Mouse (Mus musculus) cerebellum, adult 8-10 months (tissue): ENCODE data around the gene Pld4.

Experiments
- DNase-seq: peaks from one replicate; pipeline ENCODE4 v3.0.0; 2022

The Pld4 gene

DNA sequence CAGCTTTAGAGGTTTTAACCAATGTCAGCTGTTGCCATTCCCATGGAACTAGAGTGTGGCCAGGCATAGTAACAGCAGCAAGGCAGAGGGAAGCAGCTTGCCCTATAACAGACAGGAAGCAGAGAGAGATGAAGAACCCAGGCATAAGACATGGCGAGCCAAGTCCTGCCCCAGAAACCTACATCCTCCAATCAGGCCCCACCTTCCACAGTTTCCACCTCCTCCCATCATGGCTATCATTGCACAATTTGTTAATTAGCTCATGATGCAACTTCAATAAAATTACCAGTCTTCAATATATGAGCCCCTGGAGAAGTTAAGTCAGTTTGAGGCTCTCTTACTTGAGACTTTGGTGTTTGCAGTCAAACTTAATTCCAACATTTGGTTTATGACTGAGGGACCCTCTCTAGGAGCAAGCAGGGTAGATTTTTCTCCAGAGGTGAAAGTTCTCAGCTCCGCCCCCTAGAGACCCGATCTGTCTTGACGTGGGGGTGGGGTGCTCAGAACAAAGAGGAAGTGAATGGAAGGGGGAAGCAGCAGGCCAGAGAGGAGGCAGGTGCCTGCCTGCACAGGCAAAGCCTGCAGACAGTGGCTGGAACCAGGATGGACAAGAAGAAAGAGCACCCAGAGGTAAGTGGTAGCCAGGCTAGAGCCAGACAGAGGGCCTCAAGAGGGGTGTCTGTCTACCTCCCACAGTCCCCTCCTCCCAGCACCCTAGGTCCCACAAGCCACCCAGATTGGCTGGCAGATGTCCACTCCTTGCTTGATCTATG, at the start of gene Pld4:
TSS of gene Pld4 (plus strand) at position 502 of the 773 bp plus-strand sequence.
- DNase-seq = no peak

DNA sequence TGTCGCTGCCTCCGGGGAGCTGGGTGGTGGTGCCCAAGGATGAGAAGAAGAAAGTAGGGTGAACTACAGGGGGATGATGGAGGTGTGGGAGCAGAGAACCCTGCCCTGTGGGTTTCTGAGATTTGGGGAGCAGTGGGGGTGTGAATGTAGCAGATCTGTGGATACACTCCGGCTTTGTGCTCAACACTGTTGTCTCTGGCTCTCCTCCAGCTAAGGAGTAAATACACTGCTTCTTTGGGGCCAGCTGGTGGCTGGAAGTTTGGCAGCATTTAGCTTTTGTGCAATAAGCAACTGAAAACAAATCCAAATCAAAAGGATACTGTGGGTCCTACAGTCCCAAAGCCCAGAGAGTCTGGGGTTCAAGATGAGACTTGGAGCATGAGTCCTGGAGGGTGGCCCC, 46.5 kb upstream of the Pld4 start:
- no peak for DNase-seq

DNA sequence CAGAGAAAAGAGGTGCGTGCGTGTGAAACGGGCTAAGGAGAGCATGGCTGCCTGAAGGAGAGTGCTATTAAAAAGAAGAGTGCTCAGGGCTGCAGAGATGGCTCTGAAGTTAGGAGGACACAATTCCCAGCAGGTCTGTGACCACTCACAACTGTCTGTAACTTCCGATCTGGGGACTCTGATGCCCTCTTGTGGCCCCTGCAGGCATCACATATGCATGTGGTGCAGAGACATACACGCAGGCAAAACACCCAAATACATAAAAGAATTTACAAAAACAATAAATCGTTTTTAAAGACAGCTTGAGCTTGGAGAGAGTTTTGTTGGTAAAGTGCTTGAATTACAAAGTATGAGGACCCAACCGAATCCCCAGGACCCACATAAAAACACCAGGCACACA, 43.3 kb upstream of the Pld4 start:
- no peak for DNase-seq

DNA sequence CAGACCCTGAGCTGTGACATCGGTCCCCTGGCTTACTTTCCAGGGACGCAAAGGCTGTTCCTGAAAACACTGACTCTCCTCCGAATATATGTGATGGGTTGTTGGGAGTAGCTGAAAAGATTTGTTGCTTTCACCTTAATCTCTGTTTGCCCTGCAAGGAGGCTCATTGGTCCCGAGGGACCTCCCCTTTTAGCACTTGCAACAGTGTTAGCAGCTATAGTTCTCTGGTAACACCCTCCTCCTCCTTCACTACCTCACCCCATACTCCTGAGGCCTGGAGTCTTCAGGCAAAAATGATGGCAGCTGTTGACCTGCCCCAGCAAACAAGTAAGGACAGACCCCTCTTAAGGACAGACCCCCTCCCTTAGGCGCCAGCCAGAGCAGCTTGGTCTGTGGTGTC, 41.5 kb upstream of the Pld4 start:
- DNase-seq = no peak

DNA sequence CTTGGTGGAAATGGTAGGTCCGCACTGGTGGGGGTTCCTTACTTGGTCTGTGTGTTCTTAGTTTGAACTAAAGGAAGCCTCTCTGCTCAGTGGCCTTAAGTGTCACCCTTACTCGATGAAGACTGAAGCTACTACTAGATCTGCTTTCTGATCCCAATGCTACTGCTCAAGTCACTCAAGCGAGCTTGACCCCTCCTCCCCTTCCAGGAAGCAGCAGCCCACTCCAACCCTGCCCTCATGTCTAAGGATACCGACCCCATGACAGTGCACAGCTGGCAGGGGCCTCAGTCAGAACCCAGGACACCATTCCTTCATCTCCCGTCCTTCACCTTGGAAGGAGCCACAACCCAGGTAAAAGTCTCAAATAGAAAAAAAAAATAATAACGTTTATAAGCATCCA, 40.2 kb upstream of the Pld4 start, which contains the start of gene Cep170b:
TSS of gene Cep170b (plus strand) at position 240 of the 400 bp plus-strand sequence.
- DNase-seq = no peak

DNA sequence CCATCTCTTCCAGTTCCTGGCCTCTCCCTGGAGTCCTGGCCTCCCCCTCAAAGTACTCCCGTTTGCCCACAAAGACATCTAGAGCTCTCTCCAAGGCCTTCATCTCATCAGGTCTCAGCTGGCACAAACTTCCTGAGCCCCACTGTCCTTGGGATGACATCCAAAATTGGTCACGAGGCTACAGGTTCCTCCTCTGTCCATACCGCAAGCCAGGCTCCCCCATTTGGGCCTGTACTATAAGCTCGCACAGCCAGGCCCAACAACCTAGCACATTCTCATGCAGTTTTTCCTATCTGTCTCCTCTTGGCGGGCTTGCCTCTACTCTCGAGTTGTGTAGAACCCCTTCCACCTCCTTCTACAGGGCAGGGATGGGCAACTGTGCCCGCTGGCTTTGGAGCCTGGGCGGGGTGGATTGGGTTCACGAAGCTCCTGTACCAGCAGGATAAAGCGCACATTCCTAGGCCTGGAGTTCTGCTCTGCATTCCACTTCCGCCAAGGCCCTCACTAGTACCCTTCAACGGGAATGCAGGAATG, 39.5 kb upstream of the Pld4 start:
- DNase-seq = no peak

DNA sequence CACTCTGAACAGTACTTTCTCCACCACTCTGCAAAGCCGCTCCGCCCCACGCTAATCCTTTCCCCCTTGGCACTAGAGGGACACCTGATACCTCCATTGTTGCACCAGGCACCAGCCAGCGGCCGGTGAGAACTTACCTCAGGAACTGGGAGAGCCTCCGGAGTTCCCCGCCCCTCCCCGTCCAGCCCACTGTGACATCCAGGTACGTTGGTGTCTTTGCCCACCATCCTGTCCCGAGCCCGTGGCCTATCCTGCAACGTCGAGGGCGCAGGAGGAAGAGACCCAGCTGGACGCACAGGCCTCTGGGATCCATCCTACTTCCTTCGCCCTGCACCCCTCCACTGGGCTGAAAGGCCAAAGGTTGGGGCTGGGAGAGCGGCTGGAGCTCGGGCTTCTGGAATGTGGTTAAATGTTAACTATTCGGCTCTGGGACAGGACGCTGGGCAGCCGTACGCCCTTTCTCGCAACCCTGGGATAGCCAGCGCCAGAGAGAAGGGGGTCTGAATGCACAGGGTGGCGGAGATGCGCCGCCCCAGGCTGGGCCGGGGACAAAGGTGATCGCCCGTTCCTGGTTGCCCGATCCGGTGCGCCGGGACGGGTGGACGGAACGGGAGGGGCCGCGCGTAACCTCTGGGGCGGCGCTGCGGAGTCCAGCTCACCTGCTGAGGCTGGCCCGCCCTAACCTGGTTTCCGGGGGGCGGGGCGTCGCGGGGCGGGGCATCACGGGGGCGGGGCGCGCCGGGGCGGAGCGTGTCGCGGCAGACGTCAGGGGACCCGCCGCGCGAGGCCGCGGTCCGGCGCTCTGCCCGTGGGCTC, 38.8 kb upstream of the Pld4 start:
- peak; percentile 71 for DNase-seq

DNA sequence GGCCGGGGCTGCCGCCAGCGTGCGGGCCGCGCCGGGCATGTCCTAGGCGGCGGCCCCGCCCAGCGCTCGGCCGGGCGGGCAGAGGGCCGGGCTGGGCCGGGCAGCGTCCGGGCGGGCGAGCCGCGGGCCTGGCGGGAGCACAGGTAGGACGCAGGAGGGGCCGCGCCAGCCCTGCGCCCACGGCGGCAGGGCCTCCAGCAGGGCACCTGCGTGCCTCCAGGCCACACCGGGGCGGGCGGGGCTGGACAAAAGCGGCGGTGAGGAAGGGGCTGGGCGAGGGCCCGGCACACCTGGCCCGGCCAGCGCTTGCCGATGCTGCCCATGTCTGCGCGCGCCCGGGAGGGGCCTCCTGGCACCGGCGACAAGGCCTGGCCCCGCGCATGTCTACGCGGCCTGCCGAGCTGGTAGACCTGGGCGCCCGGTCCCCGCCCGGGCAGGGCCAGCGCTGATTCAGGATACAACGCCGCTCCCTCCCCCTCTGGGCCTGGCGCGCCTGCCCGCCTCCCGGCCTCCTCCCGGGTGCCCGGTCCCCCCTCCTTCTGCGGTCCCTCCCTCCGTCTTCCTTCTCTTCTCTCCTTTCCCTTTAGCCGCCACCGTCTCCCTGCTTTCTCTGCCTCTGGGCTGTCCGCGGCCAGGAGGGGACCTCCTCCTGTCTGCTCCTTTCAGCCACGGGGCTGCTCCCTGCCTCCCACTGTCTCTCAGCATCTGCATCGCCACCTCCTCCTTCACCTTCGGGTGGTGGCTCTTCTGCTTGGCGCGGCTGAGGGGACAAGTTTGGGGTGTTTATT, 38.0 kb upstream of the Pld4 start:
- peak; percentile 72 for DNase-seq

DNA sequence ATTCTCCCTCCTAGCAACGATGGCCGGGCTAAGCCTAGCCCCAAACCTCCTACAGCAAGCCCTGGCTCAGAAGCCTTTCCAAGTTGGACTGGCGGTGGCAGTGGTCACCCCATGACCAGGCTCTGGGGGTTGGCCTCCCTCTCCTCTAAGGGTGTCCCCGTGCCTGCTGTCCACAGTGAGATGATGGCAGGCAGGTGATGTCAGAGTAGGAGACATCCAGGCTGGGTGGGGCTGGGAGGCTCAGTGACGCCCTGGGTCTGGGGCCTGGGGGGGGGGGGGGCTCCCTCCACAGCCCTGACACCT, 37.5 kb upstream of the Pld4 start:
- no peak for DNase-seq

DNA sequence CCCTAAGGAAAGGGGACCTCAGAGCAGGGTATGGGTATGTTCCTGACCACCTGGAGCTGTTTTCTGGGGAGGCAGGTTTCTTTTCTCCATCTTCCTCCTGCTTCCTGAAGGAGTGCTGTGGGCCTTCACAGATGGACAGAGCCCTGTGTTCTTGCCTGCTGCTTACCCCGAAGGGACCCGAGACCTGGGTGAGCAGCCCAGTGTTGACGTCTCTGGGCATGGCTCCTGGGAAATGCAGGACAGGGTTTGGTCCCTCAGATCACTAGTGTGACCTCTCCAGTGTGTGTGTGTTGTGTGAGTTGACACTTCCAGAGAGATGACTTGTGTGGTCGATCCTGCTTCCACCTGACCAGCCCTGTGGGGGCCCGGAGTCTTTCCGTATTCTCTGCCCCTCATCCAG, 37.0 kb upstream of the Pld4 start:
- peak; percentile 28 for DNase-seq

DNA sequence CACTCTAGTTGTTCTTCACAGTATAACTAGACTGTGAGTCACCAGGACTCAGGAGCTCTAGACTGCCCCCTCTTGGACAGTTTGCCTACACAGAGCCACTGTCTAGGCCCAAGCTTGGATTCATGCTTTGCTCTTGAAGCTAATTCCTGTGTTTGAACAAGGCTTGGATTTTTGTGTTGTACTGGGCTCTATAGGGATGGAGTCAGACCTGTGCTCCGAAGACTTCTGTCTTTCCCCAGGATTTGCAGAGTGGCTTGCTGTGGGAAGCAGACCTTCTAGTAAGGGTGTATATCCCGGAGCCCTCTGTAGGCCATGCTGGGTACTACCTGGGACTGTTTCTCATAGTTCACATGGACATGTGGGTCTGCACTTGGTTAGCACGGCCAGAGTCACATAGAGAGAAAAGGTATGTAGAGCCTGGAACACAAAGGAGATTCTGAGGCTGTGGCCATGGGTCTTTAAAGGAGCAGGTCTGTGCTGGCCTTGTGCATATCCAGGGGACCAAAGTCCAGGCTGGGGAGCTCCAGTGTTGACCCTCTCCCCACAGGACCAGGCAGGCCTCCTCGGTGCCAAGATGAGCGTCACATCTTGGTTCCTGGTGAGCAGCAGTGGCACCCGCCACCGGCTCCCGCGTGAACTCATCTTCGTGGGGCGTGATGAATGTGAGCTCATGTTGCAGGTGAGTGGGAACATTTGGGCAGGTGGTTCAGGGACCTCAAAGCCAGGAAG, 36.2 kb upstream of the Pld4 start:
- DNase-seq = peak; percentile 79

DNA sequence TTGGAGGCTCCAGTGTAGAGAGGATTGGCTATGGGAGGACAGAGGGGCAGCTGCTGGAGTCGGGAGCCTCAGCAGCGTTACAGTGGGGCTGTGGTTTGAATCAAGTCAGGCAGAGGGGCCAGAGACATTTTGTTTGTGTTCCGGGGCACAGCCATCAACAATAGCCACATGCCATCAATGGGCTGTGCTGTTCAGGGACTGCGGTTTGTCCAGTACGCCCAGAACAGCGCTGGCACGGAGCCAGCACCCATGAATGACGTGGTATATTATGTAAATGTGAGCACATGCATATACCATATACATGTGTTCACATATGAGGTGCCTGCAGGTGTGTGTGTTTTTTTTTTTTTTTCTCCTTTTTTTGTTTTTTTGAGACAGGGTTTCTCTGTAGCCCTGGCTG, 32.7 kb upstream of the Pld4 start:
- no peak for DNase-seq

DNA sequence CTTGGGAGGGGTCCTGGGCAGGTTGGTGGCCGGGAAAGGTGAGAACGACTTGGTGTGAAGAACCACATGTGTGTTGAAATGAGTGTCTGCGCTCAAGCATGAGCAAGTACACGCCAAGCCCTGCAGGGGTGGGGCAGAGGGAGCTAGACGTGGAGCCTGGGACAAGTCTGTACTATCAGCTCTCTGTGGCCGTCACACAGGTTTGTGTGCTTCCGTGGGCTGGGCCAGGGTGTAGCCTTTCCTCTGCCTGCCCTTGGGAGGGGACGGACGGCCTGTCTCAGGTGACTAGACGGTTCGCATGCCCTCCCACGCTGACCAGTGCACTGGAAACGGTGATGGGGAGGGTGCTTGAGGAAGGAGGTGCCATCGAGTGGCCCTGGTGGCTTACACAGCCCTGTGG, 29.6 kb upstream of the Pld4 start:
- DNase-seq = no peak

DNA sequence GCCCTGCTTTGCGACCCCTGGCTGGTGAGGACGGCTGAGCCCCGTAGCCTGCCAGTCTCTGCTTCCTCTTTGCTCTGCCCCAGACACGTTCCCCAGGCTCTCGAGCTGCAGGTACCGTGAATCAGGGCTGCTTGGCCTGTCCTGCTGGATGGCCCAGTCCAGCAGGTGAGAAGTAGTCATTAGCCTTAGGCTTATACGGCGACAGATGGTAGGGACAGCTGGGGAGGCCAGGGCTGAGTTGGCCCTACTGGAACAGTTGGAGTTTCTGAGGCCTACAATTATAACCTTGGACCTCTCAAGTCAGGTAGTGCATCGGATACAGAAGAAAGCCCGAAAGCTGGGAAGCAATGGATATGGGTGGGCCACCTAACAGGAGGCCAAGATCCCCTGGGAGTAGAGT, 27.9 kb upstream of the Pld4 start:
- peak; percentile 49 for DNase-seq

DNA sequence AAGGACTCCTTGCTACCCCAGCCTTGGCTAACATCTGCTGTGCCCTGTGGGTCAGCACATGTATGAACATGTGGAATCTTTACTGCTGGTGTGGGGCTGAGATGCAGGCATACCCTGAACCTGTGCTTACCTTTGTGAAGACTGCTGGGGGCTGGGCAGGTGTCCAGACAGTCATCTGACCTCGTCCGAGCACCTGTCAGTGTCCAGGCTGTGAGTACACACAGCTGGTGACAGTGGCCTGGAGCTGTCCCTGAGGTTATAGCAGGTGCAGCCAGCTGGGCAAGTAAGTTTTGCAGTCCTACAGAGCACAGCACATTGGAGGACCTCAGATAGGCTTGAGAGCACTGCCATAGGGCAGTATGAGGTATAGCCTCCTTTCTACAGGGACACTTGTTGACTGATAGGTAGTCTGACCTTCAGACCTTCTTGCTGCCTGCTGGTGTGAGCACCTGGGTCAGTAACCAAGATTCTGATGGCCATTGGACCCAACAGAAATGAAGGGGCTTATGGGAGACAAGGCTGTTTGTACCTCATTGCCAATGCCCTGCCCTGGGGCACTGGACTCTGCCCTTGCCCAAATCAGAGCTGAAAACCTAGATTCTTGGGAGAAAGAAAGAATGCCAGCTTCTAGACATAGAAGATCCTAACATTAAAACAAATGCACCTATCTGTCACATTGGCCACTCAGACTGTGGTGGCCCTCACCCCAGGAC, 26.2 kb upstream of the Pld4 start:
- peak; percentile 33 for DNase-seq

DNA sequence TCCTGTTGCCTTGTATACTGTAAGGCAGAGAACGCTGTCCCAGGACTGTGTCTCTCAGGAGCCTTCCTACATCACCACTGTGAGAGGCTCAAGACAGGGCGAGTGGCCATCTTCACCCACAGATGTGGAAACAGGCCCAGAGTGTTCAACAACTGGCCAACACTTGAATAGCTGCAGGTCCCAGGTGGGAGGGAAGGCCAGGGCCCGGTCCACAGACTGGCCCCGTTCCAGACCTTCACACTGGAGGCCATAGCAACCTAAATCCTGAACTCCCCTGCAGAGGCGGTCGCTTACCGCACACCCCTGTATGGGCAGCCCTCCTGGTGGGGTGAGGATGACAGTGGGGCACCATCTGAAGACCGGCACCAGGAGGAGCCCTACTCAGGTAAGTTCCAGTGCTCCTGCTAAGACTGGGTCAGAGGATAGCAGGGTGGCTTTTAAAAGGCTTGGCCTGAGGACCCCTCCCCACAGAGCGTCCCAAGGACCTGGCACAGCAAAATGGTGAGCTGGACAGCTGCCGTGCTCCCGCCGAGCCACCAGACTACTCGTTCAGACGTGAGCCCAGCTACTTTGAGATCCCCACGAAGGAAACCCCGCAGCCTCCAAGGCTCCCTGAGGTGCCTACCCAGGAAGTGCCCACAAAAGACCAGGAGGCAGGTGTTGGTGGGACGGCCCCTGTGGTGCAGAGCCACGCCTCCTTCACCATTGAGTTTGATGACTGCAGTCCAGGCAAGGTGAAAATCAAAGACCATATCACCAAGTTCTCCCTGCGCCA, 25.4 kb upstream of the Pld4 start:
- DNase-seq = no peak

DNA sequence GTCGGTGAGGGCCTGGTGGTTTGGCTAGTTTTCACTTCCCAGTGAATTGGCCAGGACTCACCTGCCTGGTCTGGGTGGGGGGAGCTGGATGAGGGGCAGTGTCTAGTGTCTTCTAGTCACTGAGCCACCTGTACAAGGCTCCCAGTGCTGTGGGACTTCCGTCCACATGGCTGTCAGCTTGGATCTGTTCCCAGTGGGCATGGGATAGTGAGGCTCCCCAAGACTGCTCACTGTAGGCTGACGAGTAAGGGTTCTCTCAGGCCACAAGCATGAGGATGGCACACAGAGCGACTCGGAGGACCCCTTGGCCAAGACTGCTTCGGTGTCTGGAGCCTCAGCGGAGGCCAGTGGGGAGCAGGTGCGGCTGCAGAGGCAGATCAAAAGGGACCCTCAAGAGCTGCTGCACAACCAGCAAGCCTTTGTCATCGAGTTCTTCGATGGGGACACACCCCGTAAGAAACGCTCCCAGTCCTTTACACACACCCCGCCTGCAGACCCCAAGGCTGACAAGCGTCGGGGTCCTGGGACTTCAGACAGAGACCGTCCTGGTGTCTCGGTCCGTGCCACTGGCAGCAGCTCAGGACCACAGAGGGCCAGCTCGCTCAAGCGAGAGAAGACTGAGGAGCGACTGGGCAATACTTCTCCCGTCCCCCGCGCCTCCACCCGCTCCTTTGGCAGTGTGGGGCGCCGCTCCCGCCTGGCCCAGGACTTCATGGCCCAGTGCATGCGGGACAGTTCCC, 24.4 kb upstream of the Pld4 start:
- peak; percentile 41 for DNase-seq

DNA sequence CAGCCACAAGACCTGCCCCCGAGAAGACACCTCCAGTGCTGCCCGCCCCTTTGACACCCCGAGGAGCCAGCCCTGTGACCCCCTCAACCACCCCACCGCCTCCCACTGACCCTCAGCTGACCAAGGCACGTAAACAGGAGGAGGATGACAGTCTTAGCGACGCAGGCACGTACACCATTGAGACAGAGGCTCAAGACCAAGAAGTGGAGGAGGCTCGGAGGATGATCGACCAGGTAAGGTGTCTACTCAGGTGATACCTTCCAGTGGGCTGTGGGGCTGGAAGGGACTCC, 23.9 kb upstream of the Pld4 start:
- no peak for DNase-seq

DNA sequence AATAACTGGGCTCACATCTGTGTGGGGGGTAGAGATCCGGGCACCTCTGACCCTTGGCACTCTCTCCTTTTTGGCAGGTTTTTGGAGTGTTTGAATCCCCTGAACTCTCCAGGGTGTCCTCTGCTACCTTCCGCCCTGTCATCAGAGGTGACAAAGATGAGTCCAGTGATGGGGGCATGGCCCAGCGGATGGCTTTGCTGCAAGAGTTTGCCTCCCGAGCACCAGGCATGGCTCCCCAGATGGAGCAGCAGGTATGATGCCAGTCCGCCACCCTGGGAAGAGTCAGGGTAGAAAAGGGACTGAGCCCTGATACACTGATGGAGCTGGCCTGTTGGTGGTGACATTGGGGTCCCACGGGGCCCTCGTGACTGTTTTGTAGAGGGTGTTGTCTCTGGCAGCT, 23.4 kb upstream of the Pld4 start:
- DNase-seq = no peak

DNA sequence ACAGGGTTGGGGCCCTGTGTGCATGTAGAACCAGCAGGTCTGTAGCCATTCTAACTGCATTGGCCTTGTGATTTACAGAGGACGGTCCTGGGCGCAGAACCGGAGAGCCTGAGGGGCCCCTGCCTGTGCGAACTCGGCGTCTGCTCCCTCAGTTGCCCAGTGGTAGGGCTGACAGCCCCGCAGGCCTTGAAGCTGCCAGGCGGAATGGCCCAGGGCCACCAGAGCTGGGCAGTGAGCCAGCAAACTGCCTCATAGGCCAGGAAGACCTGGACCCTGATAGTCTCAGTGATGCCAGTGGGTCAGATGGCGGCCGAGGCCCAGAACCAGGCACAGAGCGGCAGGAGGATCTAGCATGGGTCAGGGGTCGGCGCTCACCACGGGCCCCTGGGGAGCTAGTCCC, 22.7 kb upstream of the Pld4 start:
- DNase-seq = peak; percentile 95
